Mouse (Mus musculus): ENCODE results near the gene Trim47. TPM values are rescaled to one million over a fixed set of nuclear protein-coding genes. Genes with fewer than 3 reads are reported as not detected.

The Trim47 gene
- polyA plus RNA-seq (2014; fragmentation: Illumina TruSeq; extraction: RNeasy Lipid Tissue Mini Kit (QIAGEN cat#74804); ENCODE audit: low read depth, low replicate concordance): 27.8 TPM

GRCm38 (mm10) chr11:116127156-116127980 lies at the start of gene Trim47:
TSS of gene Trim47 (minus strand) at chr11:116127210.

GRCm38 (mm10) chr11:116167884-116168439 lies 41.0 kb upstream of the Trim47 start, which contains the start of gene Fbf1:
TSS of gene Fbf1 (minus strand) at chr11:116168166.

GRCm38 (mm10) chr11:116138468-116139138 lies 11.6 kb upstream of the Trim47 start, which contains the start of gene Mrpl38:
TSS of gene Mrpl38 (minus strand) at chr11:116138868.

GRCm38 (mm10) chr11:116130488-116131205 lies 3.6 kb upstream of the Trim47 start, which contains the start of gene Trim65:
TSS of gene Trim65 (minus strand) at chr11:116131128.

GRCm38 (mm10) chr11:116086258-116087193 lies 40.5 kb downstream of the Trim47 start, which contains the start of gene Wbp2:
TSS of gene Wbp2 (minus strand) at chr11:116086995.

GRCm38 (mm10) chr11:116077446-116078204 lies 49.4 kb downstream of the Trim47 start, which contains the start of gene Unc13d:
TSS of gene Unc13d (minus strand) at chr11:116077961.

Other genes starting within 250 kb of the Trim47 start
- 27.9 TPM for gene Smim5, start 227.2 kb downstream of the Trim47 start, polyA plus RNA-seq (2014; fragmentation: Illumina TruSeq; extraction: RNeasy Lipid Tissue Mini Kit (QIAGEN cat#74804); ENCODE audit: low read depth, low replicate concordance)
- not detected for gene Smim6, start 215.2 kb downstream of the Trim47 start, polyA plus RNA-seq (2014; fragmentation: Illumina TruSeq; extraction: RNeasy Lipid Tissue Mini Kit (QIAGEN cat#74804); ENCODE audit: low read depth, low replicate concordance)
- 12.8 TPM for gene Sap30bp, start 193.9 kb downstream of the Trim47 start, polyA plus RNA-seq (2014; fragmentation: Illumina TruSeq; extraction: RNeasy Lipid Tissue Mini Kit (QIAGEN cat#74804); ENCODE audit: low read depth, low replicate concordance)
- gene Recql5, start 193.7 kb downstream of the Trim47 start, polyA plus RNA-seq (2014; fragmentation: Illumina TruSeq; extraction: RNeasy Lipid Tissue Mini Kit (QIAGEN cat#74804); ENCODE audit: low read depth, low replicate concordance): 11.7 TPM
- gene Itgb4, start 152.5 kb downstream of the Trim47 start, polyA plus RNA-seq (2014; fragmentation: Illumina TruSeq; extraction: RNeasy Lipid Tissue Mini Kit (QIAGEN cat#74804); ENCODE audit: low read depth, low replicate concordance): 1.3 TPM
- gene Galk1, start 114.5 kb downstream of the Trim47 start, polyA plus RNA-seq (2014; fragmentation: Illumina TruSeq; extraction: RNeasy Lipid Tissue Mini Kit (QIAGEN cat#74804); ENCODE audit: low read depth, low replicate concordance): 13.4 TPM
- gene H3f3b, start 99.2 kb downstream of the Trim47 start, polyA plus RNA-seq (2014; fragmentation: Illumina TruSeq; extraction: RNeasy Lipid Tissue Mini Kit (QIAGEN cat#74804); ENCODE audit: low read depth, low replicate concordance): 127 TPM
- 11.0 TPM for gene Unk, start 96.9 kb downstream of the Trim47 start, polyA plus RNA-seq (2014; fragmentation: Illumina TruSeq; extraction: RNeasy Lipid Tissue Mini Kit (QIAGEN cat#74804); ENCODE audit: low read depth, low replicate concordance)
- 0.76 TPM for gene Unc13d, start 49.2 kb downstream of the Trim47 start, polyA plus RNA-seq (2014; fragmentation: Illumina TruSeq; extraction: RNeasy Lipid Tissue Mini Kit (QIAGEN cat#74804); ENCODE audit: low read depth, low replicate concordance)
- 108 TPM for gene Wbp2, start 40.2 kb downstream of the Trim47 start, polyA plus RNA-seq (2014; fragmentation: Illumina TruSeq; extraction: RNeasy Lipid Tissue Mini Kit (QIAGEN cat#74804); ENCODE audit: low read depth, low replicate concordance)
- gene Trim65, start 3.9 kb upstream of the Trim47 start, polyA plus RNA-seq (2014; fragmentation: Illumina TruSeq; extraction: RNeasy Lipid Tissue Mini Kit (QIAGEN cat#74804); ENCODE audit: low read depth, low replicate concordance): 9.1 TPM
- gene Mrpl38, start 11.7 kb upstream of the Trim47 start, polyA plus RNA-seq (2014; fragmentation: Illumina TruSeq; extraction: RNeasy Lipid Tissue Mini Kit (QIAGEN cat#74804); ENCODE audit: low read depth, low replicate concordance): 69.6 TPM
- 11.4 TPM for gene Fbf1, start 41.0 kb upstream of the Trim47 start, polyA plus RNA-seq (2014; fragmentation: Illumina TruSeq; extraction: RNeasy Lipid Tissue Mini Kit (QIAGEN cat#74804); ENCODE audit: low read depth, low replicate concordance)
- gene Ten1, start 71.6 kb upstream of the Trim47 start, polyA plus RNA-seq (2014; fragmentation: Illumina TruSeq; extraction: RNeasy Lipid Tissue Mini Kit (QIAGEN cat#74804); ENCODE audit: low read depth, low replicate concordance): 10.5 TPM
- 239 TPM for gene Acox1, start 71.8 kb upstream of the Trim47 start, polyA plus RNA-seq (2014; fragmentation: Illumina TruSeq; extraction: RNeasy Lipid Tissue Mini Kit (QIAGEN cat#74804); ENCODE audit: low read depth, low replicate concordance)
- 0.24 TPM for gene Evpl, start 110.9 kb upstream of the Trim47 start, polyA plus RNA-seq (2014; fragmentation: Illumina TruSeq; extraction: RNeasy Lipid Tissue Mini Kit (QIAGEN cat#74804); ENCODE audit: low read depth, low replicate concordance)
- gene Srp68, start 147.0 kb upstream of the Trim47 start, polyA plus RNA-seq (2014; fragmentation: Illumina TruSeq; extraction: RNeasy Lipid Tissue Mini Kit (QIAGEN cat#74804); ENCODE audit: low read depth, low replicate concordance): 56.6 TPM
- gene Galr2, start 153.7 kb upstream of the Trim47 start, polyA plus RNA-seq (2014; fragmentation: Illumina TruSeq; extraction: RNeasy Lipid Tissue Mini Kit (QIAGEN cat#74804); ENCODE audit: low read depth, low replicate concordance): not detected
- gene Exoc7, start 180.0 kb upstream of the Trim47 start, polyA plus RNA-seq (2014; fragmentation: Illumina TruSeq; extraction: RNeasy Lipid Tissue Mini Kit (QIAGEN cat#74804); ENCODE audit: low read depth, low replicate concordance): 34.8 TPM
- not detected for gene Foxj1, start 208.2 kb upstream of the Trim47 start, polyA plus RNA-seq (2014; fragmentation: Illumina TruSeq; extraction: RNeasy Lipid Tissue Mini Kit (QIAGEN cat#74804); ENCODE audit: low read depth, low replicate concordance)

Data from heart, adult 10 weeks (tissue).